In genomic region chr2:93176193-93176798, GRCm38 (mm10) we compare ENCODE assay signal across 10 mouse cellular contexts. TPM values are rescaled to one million over a fixed set of nuclear protein-coding genes. Genes with fewer than 3 reads are reported as not detected.
DNase-seq lines count a peak whose midpoint lies in the region; ATAC-seq lines count a peak whose summit lies in the region.
"Had no signal": no experiment of that assay in that cellular context is flagged by ENCODE, and none has a peak within 500 bp of the region (broad histone marks: within the 10 kb centered on the region; RNA-seq: fewer than 3 reads in every experiment).

No protein-coding gene starts in this region.

- H3K4me1 ChIP-seq in kidney, embryonic 14.5 days (ENCODE audit: control insufficient read depth, insufficient read depth, low read length) = peaks cover 29% of the 10 kb centered on the region
- H3K4me1 ChIP-seq in embryonic facial prominence, embryonic 12.5 days = peaks cover 39% of the 10 kb centered on the region
- peaks cover 43% of the 10 kb centered on the region for H3K4me1 ChIP-seq in hindbrain, embryonic 16.5 days (ENCODE audit: control insufficient read depth, insufficient read depth, low read depth, low read length)
- peaks cover 49% of the 10 kb centered on the region for H3K4me1 ChIP-seq in neural tube, embryonic 11.5 days (ENCODE audit: control insufficient read depth, insufficient read depth, low read length)

- peak overlapping the region; percentile 38; the same call in 1 of the 2 replicates for H3K27ac ChIP-seq in kidney, embryonic 14.5 days (ENCODE audit: low read depth, low read length)
- H3K27ac ChIP-seq in embryonic facial prominence, embryonic 12.5 days = 0 out of 2 replicates have a peak overlapping the region, but pooled peaks have one; percentile 58
- H3K27ac ChIP-seq in hindbrain, embryonic 16.5 days (ENCODE audit: low read depth, low read length) = peak overlapping the region; percentile 69
- peak overlapping the region; percentile 81 for H3K27ac ChIP-seq in neural tube, embryonic 11.5 days (ENCODE audit: low read depth, low read length)
- H3K27ac ChIP-seq: liver, embryonic 14.5 days had no signal

- peaks cover 22% of the 10 kb centered on the region for H3K27me3 ChIP-seq in kidney, embryonic 14.5 days (ENCODE audit: control insufficient read depth, insufficient read depth, low read length)
- H3K27me3 ChIP-seq in embryonic facial prominence, embryonic 12.5 days = peaks cover 36% of the 10 kb centered on the region
- no peaks in the 10 kb centered on the region for H3K27me3 ChIP-seq in hindbrain, embryonic 16.5 days (replicated peaks; ENCODE audit: control insufficient read depth, insufficient read depth, low read length)
- 0 out of 2 replicates have a peak, but pooled peaks cover 5% of the 10 kb centered on the region for H3K27me3 ChIP-seq in neural tube, embryonic 11.5 days (ENCODE audit: control insufficient read depth, insufficient read depth, low read length)

- 0 out of 2 replicates have a peak overlapping the region, but pooled peaks have one; percentile 18 for H3K9ac ChIP-seq in kidney, embryonic 14.5 days (ENCODE audit: low read depth, low read length)
- no peak overlapping the region for H3K9ac ChIP-seq in embryonic facial prominence, embryonic 12.5 days
- peak overlapping the region; percentile 23; the same call in 1 of the 2 replicates for H3K9ac ChIP-seq in hindbrain, embryonic 16.5 days (ENCODE audit: low read depth, low read length)
- 0 out of 2 replicates have a peak overlapping the region, but pooled peaks have one; percentile 7 for H3K9ac ChIP-seq in neural tube, embryonic 11.5 days (ENCODE audit: low read length)
- H3K9ac ChIP-seq: liver, embryonic 14.5 days had no signal

- ATAC-seq in kidney, embryonic 14.5 days (ENCODE audit: low FRiP score, low TSS enrichment) = no peak
- ATAC-seq in embryonic facial prominence, embryonic 12.5 days (ENCODE audit: insufficient number of reproducible peaks, insufficient read depth, low FRiP score, low TSS enrichment) = no peak
- ATAC-seq in hindbrain, embryonic 16.5 days = peak; percentile 1; the same call in 1 of the 2 replicates
- peak; percentile 15; the same call in 1 of the 2 replicates for ATAC-seq in neural tube, embryonic 11.5 days (ENCODE audit: insufficient read depth, low FRiP score, low TSS enrichment)

- no peak for DNase-seq in kidney, postnatal 4 days
- no peak for DNase-seq in neural tube, embryonic 11.5 days (ENCODE audit: low spot score)
- no peak for DNase-seq in testis, postnatal 10 days (ENCODE audit: low spot score)
- DNase-seq in layer of hippocampus, postnatal 10 days (ENCODE audit: low spot score in 2 of 2) = no peak
- no peak for DNase-seq in lung, postnatal 4 days

- H3K4me2 ChIP-seq in kidney, embryonic 14.5 days (replicated peaks; ENCODE audit: low read depth, low read length) = no peak overlapping the region; the same call in 1 of the 2 replicates
- peak overlapping the region; percentile 28; the same call in 1 of the 2 replicates for H3K4me2 ChIP-seq in embryonic facial prominence, embryonic 12.5 days (replicated peaks)
- no peak overlapping the region for H3K4me2 ChIP-seq in hindbrain, embryonic 16.5 days (ENCODE audit: low read length)
- H3K4me2 ChIP-seq in neural tube, embryonic 11.5 days (ENCODE audit: low read depth) = peak overlapping the region; percentile 15; the same call in 1 of the 2 replicates

- WGBS in kidney, embryonic 14.5 days = 22% methylated on average over 4 of the region's 4 CpGs
- WGBS in embryonic facial prominence, embryonic 12.5 days = 14% methylated on average over 4 of the region's 4 CpGs
- 22% methylated on average over 4 of the region's 4 CpGs for WGBS in hindbrain, embryonic 16.5 days
- 15% methylated on average over 4 of the region's 4 CpGs for WGBS in neural tube, embryonic 11.5 days

- no peak overlapping the region for H3K4me3 ChIP-seq in kidney, embryonic 14.5 days (ENCODE audit: low read length)
- no peak overlapping the region for H3K4me3 ChIP-seq in embryonic facial prominence, embryonic 12.5 days
- H3K4me3 ChIP-seq in hindbrain, embryonic 16.5 days (ENCODE audit: low read length) = no peak overlapping the region
- H3K4me3 ChIP-seq in neural tube, embryonic 11.5 days (ENCODE audit: low read depth, low read length) = no peak overlapping the region
- H3K4me3 ChIP-seq: myocyte had no signal

- no peaks in the 10 kb centered on the region for H3K36me3 ChIP-seq in kidney, embryonic 14.5 days (ENCODE audit: control insufficient read depth, insufficient read depth, low read length)
- no peaks in the 10 kb centered on the region for H3K36me3 ChIP-seq in embryonic facial prominence, embryonic 12.5 days
- H3K36me3 ChIP-seq in hindbrain, embryonic 16.5 days (ENCODE audit: control insufficient read depth, insufficient read depth, low read length) = no peaks in the 10 kb centered on the region
- H3K36me3 ChIP-seq in neural tube, embryonic 11.5 days (ENCODE audit: control insufficient read depth, insufficient read depth, low read length) = no peaks in the 10 kb centered on the region

- H3K9me3 ChIP-seq in kidney, embryonic 14.5 days (ENCODE audit: control insufficient read depth, low read length) = no peaks in the 10 kb centered on the region
- no peaks in the 10 kb centered on the region for H3K9me3 ChIP-seq in embryonic facial prominence, embryonic 12.5 days
- H3K9me3 ChIP-seq in hindbrain, embryonic 16.5 days (ENCODE audit: control insufficient read depth, low read length) = no peaks in the 10 kb centered on the region
- no peaks in the 10 kb centered on the region for H3K9me3 ChIP-seq in neural tube, embryonic 11.5 days (ENCODE audit: control insufficient read depth, low read length)

RNA-seq across cellular contexts. Expression of gene Trp53i11, which starts 11.1 kb away (rescaled TPM):
- polyA plus RNA-seq in kidney, embryonic 14.5 days (2014; fragmentation: Nextera tagmentation; extraction: Ambion mirVana) = 26.4 and 46.6 TPM in 2 replicates
- 36.8 and 37.0 TPM in 2 replicates for polyA plus RNA-seq in embryonic facial prominence, embryonic 12.5 days (2016; fragmentation: Nextera tagmentation; extraction: Ambion mirVana)
- 74.7 and 123 TPM in 2 replicates for polyA plus RNA-seq in hindbrain, embryonic 16.5 days (2015; fragmentation: Nextera tagmentation; extraction: Ambion mirVana)
- polyA plus RNA-seq in neural tube, embryonic 11.5 days (2014; fragmentation: Nextera tagmentation; extraction: Ambion mirVana) = 228 and 261 TPM in 2 replicates
- 10 to 100 TPM; 50.8 to 51.5 TPM for total RNA-seq in layer of hippocampus, postnatal 10 days (2021)

Comparison
In these comparisons a context has a peak if more than half of its experiments do, and no peak if none do; other contexts are left out.
1. ATAC-seq: peak in hindbrain, embryonic 16.5 days (single experiment) and neural tube, embryonic 11.5 days (single experiment); none in kidney, embryonic 14.5 days (single experiment) and embryonic facial prominence, embryonic 12.5 days (single experiment).
2. H3K4me2 ChIP-seq: peak in embryonic facial prominence, embryonic 12.5 days (single experiment) and neural tube, embryonic 11.5 days (single experiment); none in kidney, embryonic 14.5 days (single experiment) and hindbrain, embryonic 16.5 days (single experiment).
3. Peak in every context shown above with its lines, with median percentiles within 50 percentile points of each other: H3K27ac ChIP-seq.